Mouse (Mus musculus): ENCODE results near the gene Pld4. TPM values are rescaled to one million over a fixed set of nuclear protein-coding genes. Genes with fewer than 3 reads are reported as not detected.

The Pld4 gene
- polyA plus RNA-seq, 1 experiment from 2014 or later: 4.2 TPM

DNA sequence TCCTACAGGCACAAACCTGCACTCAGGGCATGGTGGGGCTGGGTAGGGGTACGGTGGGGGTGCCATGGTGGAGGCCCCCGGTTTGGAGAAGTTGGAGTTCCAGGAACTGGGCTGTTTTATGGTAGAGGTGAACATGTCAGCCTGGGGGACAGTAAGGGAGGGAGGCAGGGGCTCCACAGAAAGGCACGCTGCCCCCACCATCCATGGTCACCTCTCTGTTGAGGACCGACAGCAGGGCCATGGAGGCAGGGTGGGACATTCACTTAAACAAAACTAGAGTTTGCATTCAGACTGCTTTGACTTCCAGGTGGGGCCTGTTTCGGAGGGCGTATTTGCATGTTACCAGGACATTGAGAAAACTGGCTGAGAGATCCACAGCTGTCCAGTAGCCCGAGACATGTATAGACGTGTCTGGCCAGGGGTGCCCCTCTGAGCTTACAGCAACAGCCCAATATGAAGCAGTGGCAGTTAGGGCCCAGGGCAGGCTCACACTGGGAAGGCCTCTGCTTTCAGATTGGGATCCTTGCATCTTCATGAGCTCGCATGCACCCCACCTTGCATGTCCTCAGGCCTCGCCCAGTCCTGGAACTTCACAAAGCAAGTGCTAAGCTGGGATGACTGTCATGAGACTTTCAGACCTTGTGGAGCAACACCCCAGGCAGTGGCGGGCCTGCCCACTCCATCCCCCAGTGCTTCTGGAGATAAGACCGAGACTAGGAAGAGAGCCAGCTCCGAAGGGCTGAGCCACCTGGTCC is 33.3 kb downstream of the Pld4 start:
- Histone ChIP-seq H3K9ac (ENCODE audit: low read length) (no peak overlapping the region), H3K9me3 (ENCODE audit: control insufficient read depth, low read length) (no peaks in the 10 kb centered on the region), H3K27me3 (ENCODE audit: control insufficient read depth, insufficient read depth, low read length) (no peaks in the 10 kb centered on the region; the same call in 1 of the 2 replicates), H3K4me2 (no peak overlapping the region), H3K4me3 (ENCODE audit: low read depth, low read length) (no peak overlapping the region), H3K36me3 (ENCODE audit: control insufficient read depth, insufficient read depth, low read length) (no peaks in the 10 kb centered on the region), H3K4me1 (ENCODE audit: control insufficient read depth, insufficient read depth, low read length) (no peaks in the 10 kb centered on the region), H3K27ac (ENCODE audit: low read depth, low read length) (no peak overlapping the region)
- no peak for ATAC-seq (ENCODE audit: low FRiP score)
- WGBS: 75% methylated on average over 13 of the region's 13 CpGs
- no peak for DNase-seq (ENCODE audit: low spot score, missing footprints)

DNA sequence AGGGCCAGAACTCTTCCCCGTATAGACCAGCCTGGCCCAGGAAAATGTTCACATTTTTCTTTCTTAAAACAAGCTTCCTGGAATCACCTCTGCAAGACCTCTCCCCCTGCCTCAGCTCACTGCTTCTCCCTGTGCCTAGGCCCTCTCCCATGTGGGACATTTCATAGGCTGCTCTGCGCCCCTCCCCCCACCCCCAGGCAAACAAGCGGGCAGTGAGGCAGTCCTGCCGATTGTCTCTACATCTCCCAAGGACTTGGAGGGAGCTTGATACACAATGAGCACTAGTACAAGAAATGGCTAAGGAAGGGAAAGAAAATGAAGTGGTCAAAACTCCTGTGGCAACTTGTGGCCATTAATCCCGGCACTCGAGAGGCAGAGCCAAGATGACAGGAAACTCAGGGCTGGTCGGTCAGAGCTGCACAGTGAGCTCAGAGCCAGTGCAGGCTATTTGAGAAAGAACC is 33.9 kb downstream of the Pld4 start:
- no peak overlapping the region for H3K4me3 ChIP-seq (ENCODE audit: low read depth, low read length)
- WGBS: 33% methylated on average over 7 of the region's 7 CpGs
- H3K4me1 ChIP-seq (ENCODE audit: control insufficient read depth, insufficient read depth, low read length): no peaks in the 10 kb centered on the region
- no peak overlapping the region for H3K4me2 ChIP-seq
- no peak overlapping the region for H3K27ac ChIP-seq (ENCODE audit: low read depth, low read length)
- ATAC-seq (ENCODE audit: low FRiP score): no peak
- H3K9me3 ChIP-seq (ENCODE audit: control insufficient read depth, low read length): no peaks in the 10 kb centered on the region
- H3K27me3 ChIP-seq (ENCODE audit: control insufficient read depth, insufficient read depth, low read length): no peaks in the 10 kb centered on the region; the same call in 1 of the 2 replicates
- no peaks in the 10 kb centered on the region for H3K36me3 ChIP-seq (ENCODE audit: control insufficient read depth, insufficient read depth, low read length)
- H3K9ac ChIP-seq (ENCODE audit: low read length): no peak overlapping the region
- no peak for DNase-seq (ENCODE audit: low spot score, missing footprints)

GRCm38 (mm10) chr12:112794998-112795397 is 34.5 kb downstream of the Pld4 start:
- DNase-seq (ENCODE audit: low spot score, missing footprints) (no peak), ATAC-seq (ENCODE audit: low FRiP score) (no peak)
- Histone ChIP-seq H3K9ac (ENCODE audit: low read length) (no peak overlapping the region), H3K4me1 (ENCODE audit: control insufficient read depth, insufficient read depth, low read length) (no peaks in the 10 kb centered on the region), H3K4me3 (ENCODE audit: low read depth, low read length) (no peak overlapping the region), H3K27ac (ENCODE audit: low read depth, low read length) (no peak overlapping the region), H3K4me2 (no peak overlapping the region), H3K9me3 (ENCODE audit: control insufficient read depth, low read length) (no peaks in the 10 kb centered on the region), H3K27me3 (ENCODE audit: control insufficient read depth, insufficient read depth, low read length) (no peaks in the 10 kb centered on the region; the same call in 1 of the 2 replicates), H3K36me3 (ENCODE audit: control insufficient read depth, insufficient read depth, low read length) (no peaks in the 10 kb centered on the region)
- WGBS: 85% methylated on average over 5 of the region's 5 CpGs

DNA sequence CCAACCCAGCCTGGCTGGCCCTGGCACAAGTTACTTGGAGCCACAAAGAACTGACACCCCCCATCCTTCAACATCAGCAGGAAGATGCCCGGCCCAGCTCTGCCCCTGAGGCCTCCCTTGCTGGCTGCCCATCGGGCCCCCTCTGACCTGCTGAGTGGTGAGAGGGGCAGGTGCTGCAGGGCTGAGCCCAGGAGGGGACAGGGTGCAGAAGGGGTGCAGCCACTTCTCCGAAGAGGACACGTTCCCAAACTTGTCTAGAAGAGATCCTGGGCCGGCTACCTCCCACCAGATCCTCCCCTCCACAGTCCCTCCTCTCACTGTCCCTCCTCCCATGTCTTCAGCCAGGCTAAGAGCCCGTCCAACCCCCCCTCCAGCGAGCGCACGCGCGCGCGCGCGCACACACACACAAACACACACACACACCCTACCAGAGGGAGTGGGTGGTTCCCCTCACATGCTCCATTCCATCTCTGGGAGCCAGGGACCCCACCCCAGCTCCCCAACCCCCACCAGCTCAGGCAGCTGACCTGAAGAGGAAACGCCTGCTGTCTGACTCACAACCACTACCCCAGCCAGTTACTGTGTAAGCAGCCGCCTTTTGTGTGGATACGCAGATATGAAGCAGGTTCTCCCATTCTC is 35.1 kb downstream of the Pld4 start:
- 63% methylated on average over 18 of the region's 18 CpGs for WGBS
- Histone ChIP-seq H3K9ac (ENCODE audit: low read length) (no peak overlapping the region), H3K9me3 (ENCODE audit: control insufficient read depth, low read length) (no peaks in the 10 kb centered on the region), H3K36me3 (ENCODE audit: control insufficient read depth, insufficient read depth, low read length) (no peaks in the 10 kb centered on the region), H3K27me3 (ENCODE audit: control insufficient read depth, insufficient read depth, low read length) (peaks cover under 1% of the 10 kb centered on the region), H3K4me1 (ENCODE audit: control insufficient read depth, insufficient read depth, low read length) (no peaks in the 10 kb centered on the region), H3K4me3 (ENCODE audit: low read depth, low read length) (no peak overlapping the region), H3K4me2 (no peak overlapping the region), H3K27ac (ENCODE audit: low read depth, low read length) (no peak overlapping the region)
- no peak for DNase-seq (ENCODE audit: low spot score, missing footprints)
- ATAC-seq (ENCODE audit: low FRiP score): no peak

DNA sequence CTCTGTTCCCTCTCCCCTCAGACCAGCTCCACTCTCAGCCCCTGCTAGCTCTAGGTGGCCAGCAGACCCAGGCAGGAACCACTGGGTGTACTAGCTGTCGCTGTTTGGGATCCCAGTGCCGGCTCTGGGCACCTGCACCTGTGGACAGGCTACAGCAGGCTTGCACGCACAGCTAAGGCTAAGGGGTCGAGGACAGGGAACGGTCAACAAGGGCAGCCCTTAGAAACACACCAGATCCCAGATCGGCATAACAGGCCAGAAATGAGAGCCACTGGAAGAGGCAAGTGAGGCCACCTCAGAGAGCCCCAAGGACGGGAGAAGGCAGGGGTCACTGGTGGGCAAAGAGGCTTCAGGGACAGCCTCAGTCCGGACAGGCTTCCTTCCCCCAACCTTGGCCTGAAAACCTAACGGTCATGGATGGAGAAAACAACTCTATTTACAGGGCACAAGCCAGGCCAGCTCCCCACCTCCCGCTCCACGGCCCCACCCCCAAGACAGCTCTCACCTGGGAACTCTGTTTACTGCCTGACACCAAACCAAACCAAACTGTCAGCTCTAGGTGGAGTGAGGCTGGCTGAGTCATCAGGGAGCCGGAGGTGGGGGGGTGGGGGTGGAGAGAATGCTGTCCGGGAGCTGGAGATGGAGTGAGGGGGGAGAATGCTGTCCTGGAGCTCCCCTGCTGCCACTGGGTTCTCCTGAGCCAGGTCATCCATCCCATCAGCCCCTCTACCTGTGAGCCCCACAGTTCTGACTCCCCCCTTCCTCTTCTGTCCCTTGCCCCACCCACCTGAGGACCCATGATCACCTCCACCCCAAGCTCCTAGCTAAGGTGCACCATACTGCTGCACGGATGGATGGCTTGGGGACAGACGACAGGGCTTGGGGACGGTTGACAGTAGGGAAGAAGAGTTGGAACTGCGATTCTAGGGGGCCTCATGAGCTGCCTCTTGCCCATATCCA is 36.4 kb downstream of the Pld4 start:
- H3K4me1 ChIP-seq (ENCODE audit: control insufficient read depth, insufficient read depth, low read length): no peaks in the 10 kb centered on the region
- H3K36me3 ChIP-seq (ENCODE audit: control insufficient read depth, insufficient read depth, low read length): no peaks in the 10 kb centered on the region
- H3K27me3 ChIP-seq (ENCODE audit: control insufficient read depth, insufficient read depth, low read length): peaks cover 12% of the 10 kb centered on the region
- H3K9me3 ChIP-seq (ENCODE audit: control insufficient read depth, low read length): no peaks in the 10 kb centered on the region
- no peak overlapping the region for H3K4me2 ChIP-seq
- no peak for ATAC-seq (ENCODE audit: low FRiP score)
- no peak for DNase-seq (ENCODE audit: low spot score, missing footprints)
- H3K9ac ChIP-seq (ENCODE audit: low read length): no peak overlapping the region
- WGBS: 52% methylated on average over 17 of the region's 17 CpGs
- no peak overlapping the region for H3K27ac ChIP-seq (ENCODE audit: low read depth, low read length)
- H3K4me3 ChIP-seq (ENCODE audit: low read depth, low read length): no peak overlapping the region

DNA sequence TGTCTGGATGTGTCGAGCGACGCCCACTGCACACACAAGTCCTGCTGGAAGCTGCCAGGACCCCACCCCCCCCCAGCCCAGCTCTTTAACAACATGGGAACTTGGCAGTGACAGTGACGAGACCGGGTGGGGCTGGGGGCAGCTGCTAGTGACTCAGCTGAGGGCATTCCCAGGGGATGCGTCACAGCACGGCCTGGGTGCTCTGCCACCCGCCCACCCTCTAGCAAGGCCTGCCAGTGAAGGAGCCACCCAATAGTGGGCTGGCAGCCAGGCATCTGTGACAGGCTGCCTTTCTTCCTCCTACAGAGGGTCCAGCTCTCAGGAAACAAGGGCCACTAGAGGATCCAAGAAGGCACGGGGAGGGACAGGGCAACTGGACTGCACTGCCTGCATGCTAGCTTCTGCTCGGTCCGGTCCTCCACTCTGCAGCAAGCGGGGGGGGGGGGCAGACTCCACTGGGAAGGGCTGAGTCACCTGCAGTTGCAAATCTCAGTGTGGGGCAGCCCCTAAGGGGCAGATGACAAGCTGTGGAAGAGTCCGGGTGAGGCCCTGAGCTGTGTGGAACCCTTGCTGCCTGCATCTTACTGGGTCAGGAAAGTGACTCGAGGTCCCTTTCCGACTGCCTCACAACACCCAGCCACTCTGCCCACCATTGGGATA is 37.3 kb downstream of the Pld4 start:
- Histone ChIP-seq H3K27me3 (ENCODE audit: control insufficient read depth, insufficient read depth, low read length) (peaks cover 12% of the 10 kb centered on the region), H3K4me1 (ENCODE audit: control insufficient read depth, insufficient read depth, low read length) (no peaks in the 10 kb centered on the region), H3K36me3 (ENCODE audit: control insufficient read depth, insufficient read depth, low read length) (no peaks in the 10 kb centered on the region), H3K9ac (ENCODE audit: low read length) (no peak overlapping the region), H3K4me2 (no peak overlapping the region), H3K4me3 (ENCODE audit: low read depth, low read length) (no peak overlapping the region), H3K27ac (ENCODE audit: low read depth, low read length) (no peak overlapping the region), H3K9me3 (ENCODE audit: control insufficient read depth, low read length) (no peaks in the 10 kb centered on the region)
- WGBS: 73% methylated on average over 15 of the region's 15 CpGs
- ATAC-seq (ENCODE audit: low FRiP score) (no peak), DNase-seq (ENCODE audit: low spot score, missing footprints) (no peak)

DNA sequence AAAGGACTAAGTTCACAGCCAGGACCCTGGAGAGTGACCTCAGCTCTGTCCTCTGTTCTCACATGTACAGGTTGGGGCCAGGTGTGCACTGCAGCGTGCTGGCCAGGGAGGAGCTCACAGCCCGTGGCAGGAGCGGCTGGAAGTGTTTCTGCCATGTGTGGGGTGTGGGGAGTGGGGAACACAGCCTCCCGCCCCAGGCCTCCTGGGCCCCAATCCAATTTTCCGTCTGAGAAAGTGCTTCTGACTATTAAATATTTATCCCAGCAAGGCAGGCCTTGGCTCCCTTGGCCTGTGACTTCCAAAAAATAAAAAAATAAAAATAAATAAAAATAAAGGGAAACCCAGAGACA is 37.9 kb downstream of the Pld4 start:
- no peak overlapping the region for H3K9ac ChIP-seq (ENCODE audit: low read length)
- no peak overlapping the region for H3K4me3 ChIP-seq (ENCODE audit: low read depth, low read length)
- no peaks in the 10 kb centered on the region for H3K4me1 ChIP-seq (ENCODE audit: control insufficient read depth, insufficient read depth, low read length)
- H3K9me3 ChIP-seq (ENCODE audit: control insufficient read depth, low read length): no peaks in the 10 kb centered on the region
- no peak for DNase-seq (ENCODE audit: low spot score, missing footprints)
- peaks cover 12% of the 10 kb centered on the region for H3K27me3 ChIP-seq (ENCODE audit: control insufficient read depth, insufficient read depth, low read length)
- H3K27ac ChIP-seq (ENCODE audit: low read depth, low read length): no peak overlapping the region
- H3K36me3 ChIP-seq (ENCODE audit: control insufficient read depth, insufficient read depth, low read length): no peaks in the 10 kb centered on the region
- no peak overlapping the region for H3K4me2 ChIP-seq
- WGBS: 46% methylated on average over 5 of the region's 5 CpGs
- no peak for ATAC-seq (ENCODE audit: low FRiP score)

DNA sequence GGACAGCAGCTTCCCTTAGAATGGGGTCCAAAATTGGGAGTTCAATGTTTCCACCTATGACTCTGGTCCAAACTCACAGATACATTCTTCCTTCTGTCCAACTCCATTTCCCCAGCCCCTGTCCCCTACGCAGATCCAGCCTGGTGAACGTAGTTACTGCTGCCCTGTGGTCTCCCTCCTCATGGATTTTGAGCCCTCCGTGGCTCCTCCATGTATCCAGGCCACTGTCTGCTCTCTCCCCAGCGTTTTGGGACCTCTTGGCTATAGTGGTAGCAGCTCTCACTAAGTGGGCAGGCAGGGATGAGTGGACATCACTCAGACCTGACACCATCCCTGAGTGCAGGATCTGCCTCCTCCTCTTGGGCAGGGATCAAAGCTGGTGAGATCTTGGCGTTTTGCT is 38.3 kb downstream of the Pld4 start:
- DNase-seq (ENCODE audit: low spot score, missing footprints) (no peak), ATAC-seq (ENCODE audit: low FRiP score) (no peak)
- WGBS: 70% methylated on average over 5 of the region's 5 CpGs
- no peaks in the 10 kb centered on the region for H3K36me3 ChIP-seq (ENCODE audit: control insufficient read depth, insufficient read depth, low read length)
- H3K9ac ChIP-seq (ENCODE audit: low read length): no peak overlapping the region
- H3K4me2 ChIP-seq: no peak overlapping the region
- no peak overlapping the region for H3K4me3 ChIP-seq (ENCODE audit: low read depth, low read length)
- no peaks in the 10 kb centered on the region for H3K4me1 ChIP-seq (ENCODE audit: control insufficient read depth, insufficient read depth, low read length)
- H3K27ac ChIP-seq (ENCODE audit: low read depth, low read length): no peak overlapping the region
- H3K27me3 ChIP-seq (ENCODE audit: control insufficient read depth, insufficient read depth, low read length): peaks cover 12% of the 10 kb centered on the region
- no peaks in the 10 kb centered on the region for H3K9me3 ChIP-seq (ENCODE audit: control insufficient read depth, low read length)
